Mouse (Mus musculus) liver, adult 2 months (tissue): ENCODE measurements around the gene Suz12.

Source experiments
- CTCF ChIP-seq: fragments of 200-500 bp; IDR thresholded peaks from 2 replicates; pipeline ENCODE4 v1.5.1; 2011; ENCODE audit warnings: low read depth, low read length, control low read depth
- POLR2A ChIP-seq: fragments of 200-500 bp; IDR thresholded peaks from 2 replicates; pipeline ENCODE4 v1.6.1; 2011; ENCODE audit warnings: low read length, control low read depth; ENCODE audit not compliant: insufficient read depth; ENCODE audit errors: extremely low read depth

DNA sequence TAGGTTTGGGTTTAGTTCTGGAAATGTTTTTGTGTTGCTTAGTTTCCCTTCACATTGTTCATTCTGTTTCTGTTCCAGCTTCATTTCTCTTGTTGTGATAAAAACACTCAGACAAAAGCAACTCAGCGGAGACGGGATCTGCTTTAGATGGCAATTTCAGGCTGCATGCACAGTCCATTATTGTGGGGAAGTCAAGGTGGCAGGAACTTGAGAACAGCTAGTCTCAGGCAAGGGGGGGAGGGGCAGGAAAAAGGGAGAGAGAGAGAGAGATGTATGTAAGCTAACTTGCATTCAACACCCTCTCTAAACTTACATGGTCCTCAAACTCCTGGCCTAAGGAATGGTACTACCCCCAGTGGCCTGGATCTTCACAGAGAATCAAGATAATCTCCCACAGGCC lies 17.5 kb upstream of the Suz12 start:
- TF ChIP-seq POLR2A (no peak), CTCF (no peak)
